Mouse (Mus musculus): ENCODE measurements around the gene Rpl36-ps4. TPM values are rescaled to one million over a fixed set of nuclear protein-coding genes. Genes with fewer than 3 reads are reported as not detected.
A peak's percentile ranks its signal among the peaks of the same experiment; 100 is the strongest.

Rpl36-ps4 gene
- total RNA-seq (2022): not detected

DNA sequence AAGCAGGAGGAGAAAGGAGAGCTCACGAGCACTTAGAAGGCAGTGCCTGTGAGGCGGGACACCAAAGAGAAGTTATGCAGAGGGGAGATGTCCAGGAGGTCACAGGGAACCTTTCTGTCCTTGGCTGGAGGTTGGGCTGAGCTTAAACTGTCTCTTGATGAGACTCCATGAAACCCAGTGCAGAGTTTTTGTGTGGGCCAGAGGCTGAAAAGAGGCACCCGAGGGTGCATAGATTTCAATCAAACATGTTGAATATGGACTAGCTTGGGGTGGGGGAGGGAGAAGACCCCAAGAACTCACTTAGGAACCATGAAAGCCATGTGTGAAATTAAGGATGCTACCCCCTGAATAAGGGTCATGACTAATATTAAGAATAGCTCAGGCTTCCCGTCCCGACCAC is at the start of gene Rpl36-ps4:
Gene Rpl36-ps4, plus strand, starts transcription at position 301 of the 400 bp plus-strand sequence.
- DNase-seq (ENCODE audit: low spot score in 2 of 2): no peak

- DNase-seq (ENCODE audit: low spot score in 2 of 2): no peak
These were observed 49.2 kb upstream of the Rpl36-ps4 start for GRCm38 (mm10) chr17:87871461-87872126.

DNA sequence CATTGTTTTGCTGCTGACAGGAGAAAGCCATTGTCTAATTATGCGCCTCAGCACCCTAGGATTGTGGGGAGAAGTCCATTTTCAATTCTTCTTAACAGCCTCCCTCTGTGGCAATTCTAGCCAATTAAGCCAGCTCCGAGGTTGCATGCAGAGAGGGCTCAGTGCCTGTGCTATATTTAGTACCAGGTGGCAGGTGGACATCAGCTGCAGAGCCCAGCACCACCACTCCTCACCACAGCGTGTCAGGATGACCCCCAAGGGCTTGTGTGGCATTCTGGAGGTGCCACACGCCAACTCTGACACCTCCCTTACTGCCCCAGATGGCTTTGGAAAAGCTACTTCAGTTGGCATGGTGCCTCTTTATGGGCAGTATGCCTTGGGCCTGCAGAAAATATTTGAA is 48.5 kb upstream of the Rpl36-ps4 start:
- DNase-seq (ENCODE audit: low spot score in 2 of 2): no peak

- no peak for DNase-seq (ENCODE audit: low spot score in 2 of 2)
These were observed 47.3 kb upstream of the Rpl36-ps4 start for GRCm38 (mm10) chr17:87873456-87873855.

DNA sequence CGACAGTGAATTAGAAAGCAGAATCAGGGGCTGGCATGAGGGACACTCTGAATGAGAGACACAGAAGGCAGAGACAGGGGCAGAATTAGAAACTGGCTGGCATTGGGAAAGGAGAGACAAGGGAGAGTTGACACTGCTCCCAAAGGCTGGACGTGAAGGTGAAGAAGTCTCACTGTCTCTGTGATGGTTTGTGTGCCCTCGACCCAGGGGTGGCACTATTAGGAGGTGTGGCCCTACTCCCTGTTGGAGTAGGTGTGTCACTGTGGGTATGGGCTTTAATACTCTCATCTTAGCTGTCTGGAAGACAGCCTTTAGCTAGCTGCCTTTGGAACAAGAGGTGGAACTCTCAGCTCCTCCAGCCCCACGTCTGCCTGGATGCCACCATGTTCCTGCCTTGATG is 46.8 kb upstream of the Rpl36-ps4 start:
- DNase-seq (ENCODE audit: low spot score in 2 of 2): no peak

GRCm38 (mm10) chr17:87875346-87875920 is 45.3 kb upstream of the Rpl36-ps4 start:
- no peak for DNase-seq (ENCODE audit: low spot score in 2 of 2)

- no peak for DNase-seq (ENCODE audit: low spot score in 2 of 2)
These were observed 44.3 kb upstream of the Rpl36-ps4 start for GRCm38 (mm10) chr17:87876295-87877000.

DNA sequence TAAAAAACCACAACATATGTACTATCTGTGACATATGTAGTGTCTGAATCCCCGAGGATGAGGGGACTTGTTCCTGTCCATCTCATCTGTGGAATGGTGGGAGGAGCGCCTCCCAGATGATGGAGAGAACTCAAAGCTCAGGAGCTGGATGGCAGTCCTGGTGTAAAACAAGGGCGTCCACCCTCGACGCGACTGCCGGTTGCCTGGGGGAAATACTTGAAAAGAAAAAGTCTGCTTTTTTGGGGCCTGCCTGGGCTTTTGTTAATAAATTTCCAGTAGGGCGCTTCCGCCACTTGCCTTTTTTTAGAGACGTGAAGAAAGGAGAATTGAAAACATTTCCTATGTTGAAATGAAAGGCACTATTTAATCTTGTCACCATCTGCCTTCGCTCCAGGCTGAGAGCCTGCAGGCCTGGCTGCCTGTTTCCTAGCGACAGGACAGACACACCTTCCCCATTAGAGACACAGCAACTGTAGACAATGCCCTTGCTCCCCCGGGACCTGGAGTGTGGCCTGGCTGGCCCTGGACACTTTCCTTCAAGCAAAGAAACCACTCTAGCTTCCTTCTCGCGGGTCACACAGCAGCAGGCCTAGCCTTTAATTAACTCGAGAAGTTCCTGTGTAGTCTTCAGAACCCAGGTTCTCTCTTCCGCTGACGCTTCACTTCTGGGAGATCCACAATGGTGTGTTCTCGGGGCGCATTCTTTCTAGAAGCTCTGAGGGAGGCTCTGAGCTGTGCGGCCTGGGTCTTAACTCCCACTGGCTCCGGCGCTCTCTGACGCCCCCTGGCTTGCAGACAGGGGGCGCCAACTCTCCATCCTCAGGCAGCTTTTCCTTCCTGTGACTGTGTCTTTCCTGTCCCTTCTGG is 43.3 kb upstream of the Rpl36-ps4 start:
- peak in 1 of 2 experiments; percentile 22 for DNase-seq (ENCODE audit: low spot score in 2 of 2)

DNA sequence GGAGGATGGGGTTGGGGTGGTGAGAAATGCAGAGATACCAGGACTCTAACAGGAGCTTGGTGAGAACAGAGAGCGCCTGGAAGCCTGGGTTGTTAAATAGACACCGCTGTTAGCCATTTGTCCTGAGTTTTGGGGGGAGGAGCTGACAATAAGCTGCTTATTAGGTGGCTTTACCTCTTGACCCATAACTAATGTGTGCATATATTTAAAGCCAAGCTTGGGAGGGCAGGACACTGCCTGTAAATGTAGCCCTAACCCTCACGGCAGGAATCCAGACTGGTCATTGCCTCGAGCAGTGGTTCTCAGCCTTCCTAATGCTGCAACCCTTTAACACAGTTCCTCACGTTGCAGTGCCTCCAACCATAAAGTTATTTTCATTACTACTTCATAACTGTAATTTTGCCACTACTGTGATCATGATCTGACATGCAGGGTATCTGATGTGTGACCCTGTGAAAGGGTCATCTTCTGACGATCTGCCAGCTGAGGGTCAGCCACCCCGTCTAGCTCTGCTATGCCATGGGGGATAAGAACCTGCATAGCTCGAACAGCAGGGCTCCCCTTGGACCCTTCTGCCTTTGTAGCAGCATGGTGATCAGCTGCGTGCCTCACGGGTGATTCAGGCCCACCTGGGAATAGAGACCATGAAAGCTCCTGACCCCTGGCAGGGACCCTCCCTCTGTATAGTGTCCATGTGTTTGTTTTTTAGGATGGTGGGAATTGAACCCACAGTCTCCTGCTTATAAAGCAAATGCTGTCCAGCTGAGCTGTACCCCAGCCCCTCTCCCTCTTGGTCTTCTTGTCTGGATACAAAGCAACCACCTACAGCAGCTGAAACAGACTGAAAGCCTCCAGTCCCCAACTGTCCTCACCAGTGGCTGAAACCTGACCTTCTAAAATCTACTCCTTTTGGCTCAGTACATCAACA is 42.0 kb upstream of the Rpl36-ps4 start:
- DNase-seq (ENCODE audit: low spot score in 2 of 2): no peak

- DNase-seq (ENCODE audit: low spot score in 2 of 2): no peak
These were observed 41.1 kb upstream of the Rpl36-ps4 start for GRCm38 (mm10) chr17:87879484-87880225.

GRCm38 (mm10) chr17:87882594-87882993 is 38.2 kb upstream of the Rpl36-ps4 start:
- DNase-seq (ENCODE audit: low spot score in 2 of 2): no peak

- no peak for DNase-seq (ENCODE audit: low spot score in 2 of 2)
These were observed 23.6 kb upstream of the Rpl36-ps4 start for GRCm38 (mm10) chr17:87897175-87897574.

DNA sequence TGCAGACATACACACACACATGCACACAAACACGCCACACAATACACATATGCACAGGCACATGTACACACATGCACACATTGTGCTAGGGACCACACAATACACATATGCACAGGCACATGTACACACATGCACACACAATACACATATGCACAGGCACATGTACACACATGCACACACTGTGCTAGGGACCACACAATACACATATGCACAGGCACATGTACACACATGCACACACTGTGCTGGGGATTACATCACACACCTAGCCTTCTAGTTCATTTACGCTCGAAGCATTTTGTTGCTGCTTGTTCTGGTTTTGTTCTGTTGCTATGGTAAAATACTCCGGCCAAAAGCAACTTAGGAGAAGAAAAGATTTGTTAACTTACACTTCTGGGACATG is 20.1 kb upstream of the Rpl36-ps4 start:
- DNase-seq (ENCODE audit: low spot score in 2 of 2): no peak

DNA sequence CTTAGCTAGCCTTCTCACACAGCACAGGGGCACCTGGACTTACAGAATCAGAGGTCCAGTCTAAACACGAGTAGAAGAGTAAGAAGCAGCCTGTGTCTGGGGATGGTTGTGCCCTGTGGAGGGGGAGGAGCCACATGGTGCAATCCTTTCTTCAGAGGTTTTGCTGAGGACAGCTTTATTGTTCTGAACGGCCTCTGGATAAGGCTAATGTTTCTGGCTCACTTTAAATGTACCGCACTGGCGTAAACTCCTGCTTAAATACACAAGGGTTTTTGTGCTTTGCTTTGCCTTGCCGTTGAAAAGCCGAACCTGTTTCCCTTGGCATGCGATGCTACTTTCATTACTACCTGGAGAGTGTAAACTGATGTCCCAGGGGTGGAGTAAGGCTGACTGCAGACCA is 19.6 kb upstream of the Rpl36-ps4 start:
- DNase-seq (ENCODE audit: low spot score in 2 of 2): no peak

DNA sequence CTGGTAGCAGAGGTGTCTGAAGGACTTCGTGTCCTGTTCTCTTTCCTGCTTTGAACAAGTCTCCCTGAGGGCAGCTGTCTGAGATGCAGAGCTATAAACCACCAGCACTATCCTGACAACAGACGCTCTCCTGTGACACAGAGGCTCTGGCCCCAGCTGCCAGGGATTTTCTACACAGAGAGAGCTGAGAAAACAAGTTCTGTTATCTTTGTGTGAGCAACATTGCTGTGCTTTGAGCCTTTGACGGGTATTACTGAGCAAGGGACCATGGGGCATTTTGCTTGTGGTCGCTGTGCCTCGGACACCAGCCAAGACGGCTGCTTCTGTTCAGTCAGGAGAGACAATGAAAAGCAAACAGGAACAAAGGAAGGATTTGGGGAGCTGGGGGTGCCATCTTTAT is 17.6 kb upstream of the Rpl36-ps4 start:
- no peak for DNase-seq (ENCODE audit: low spot score in 2 of 2)

DNA sequence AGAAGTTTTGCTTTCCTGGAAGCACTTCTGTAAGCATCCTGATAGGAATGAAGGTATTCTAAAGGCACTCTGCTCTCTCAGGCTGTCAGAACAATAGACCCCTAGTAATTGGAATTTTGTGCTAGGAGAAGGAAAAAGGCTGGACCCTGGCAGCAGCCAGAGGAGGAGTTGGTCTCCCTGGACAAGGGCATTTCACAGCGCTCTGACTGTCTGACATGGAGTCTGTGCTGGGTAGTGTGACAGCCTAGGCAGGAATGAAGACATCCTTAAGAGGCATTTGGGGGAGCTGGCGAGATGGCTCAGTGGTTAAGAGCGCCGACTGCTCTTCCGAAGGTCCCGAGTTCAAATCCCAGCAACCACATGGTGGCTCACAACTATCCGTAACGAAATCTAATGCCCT is 17.1 kb upstream of the Rpl36-ps4 start:
- no peak for DNase-seq (ENCODE audit: low spot score in 2 of 2)

GRCm38 (mm10) chr17:87915386-87915785 is 5.4 kb upstream of the Rpl36-ps4 start:
- no peak for DNase-seq (ENCODE audit: low spot score in 2 of 2)

GRCm38 (mm10) chr17:87918121-87918520 is 2.7 kb upstream of the Rpl36-ps4 start:
- DNase-seq (ENCODE audit: low spot score in 2 of 2): peak in 1 of 2 experiments; percentile 13

- DNase-seq (ENCODE audit: low spot score in 2 of 2): no peak
These were observed 13.5 kb downstream of the Rpl36-ps4 start for GRCm38 (mm10) chr17:87934326-87934725.

DNA sequence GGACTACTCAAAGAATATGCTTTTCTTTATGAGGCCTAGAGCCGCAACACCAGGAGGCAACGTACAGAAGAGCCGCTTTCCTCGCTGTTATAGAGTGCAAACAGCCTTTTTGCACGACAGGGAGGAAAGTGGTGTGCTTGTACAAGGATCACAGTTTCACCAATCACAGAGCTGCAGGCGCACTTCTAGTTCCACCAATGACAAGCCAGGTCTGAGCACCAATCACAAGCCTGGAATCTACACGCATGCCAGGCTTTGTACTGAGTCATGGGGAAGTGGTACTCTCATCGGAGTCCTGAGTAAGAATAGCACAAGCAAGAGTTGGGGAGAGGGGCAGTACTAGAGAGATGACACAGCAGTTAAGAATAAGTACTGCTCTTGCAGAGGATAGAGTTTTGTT is 14.0 kb downstream of the Rpl36-ps4 start:
- DNase-seq (ENCODE audit: low spot score in 2 of 2): no peak
